Mouse (Mus musculus) midbrain, postnatal 0 days (tissue): ENCODE measurements at regions not wholly inside any gene's neighbourhood (a gene's known extent, or its start where the extent isn't known, plus 50 kb on each side); places are given as distances from the start of the nearest gene placed in this dataset.

Experiments
- ATAC-seq: fragments of 200-750 bp; cut with Nextera tagmentation; 2 replicates; pipeline ENCODE4 v1.8.0; 2017; ENCODE audit warnings: moderate number of reproducible peaks, mild to moderate bottlenecking, moderate TSS enrichment, moderate library complexity; ENCODE audit not compliant: low FRiP score
- DNase-seq: peaks from one replicate; pipeline ENCODE4 v3.0.0-alpha.2; 2015; ENCODE audit warnings: low spot score
- H3K27ac ChIP-seq: fragments of 300-500 bp; sonication (generic); 2 replicates; pipeline ENCODE4 v1.5.1; 2014; ENCODE audit warnings: low read depth, mild to moderate bottlenecking, low read length, mixed read lengths
- H3K27me3 ChIP-seq: fragments of 300-500 bp; sonication (generic); 2 replicates; pipeline ENCODE4 v1.6.1; 2014; ENCODE audit warnings: low read length, control low read depth, mixed read lengths; ENCODE audit not compliant: insufficient read depth
- H3K36me3 ChIP-seq: fragments of 300-500 bp; sonication (generic); 2 replicates; pipeline ENCODE4 v1.6.1; 2014; ENCODE audit warnings: low read length, control low read depth, mixed read lengths; ENCODE audit not compliant: insufficient read depth
- H3K4me1 ChIP-seq: fragments of 300-500 bp; sonication (generic); 2 replicates; pipeline ENCODE4 v1.6.1; 2014; ENCODE audit warnings: mild to moderate bottlenecking, control low read depth, antibody characterized with exemption, low read length, mixed read lengths; ENCODE audit not compliant: insufficient read depth
- H3K4me2 ChIP-seq: fragments of 300-500 bp; sonication (generic); 2 replicates; pipeline ENCODE4 v1.6.1; 2014; ENCODE audit warnings: low read depth, mild to moderate bottlenecking, low read length, mixed read lengths; ENCODE audit not compliant: poor library complexity, severe bottlenecking
- H3K4me3 ChIP-seq: fragments of 300-500 bp; sonication (generic); 2 replicates; pipeline ENCODE4 v1.5.1; 2014; ENCODE audit warnings: low read depth, mild to moderate bottlenecking, low read length, moderate library complexity
- H3K9ac ChIP-seq: fragments of 300-500 bp; sonication (generic); replicated peaks from 2 replicates; pipeline ENCODE4 v1.6.1; 2014; ENCODE audit warnings: mild to moderate bottlenecking, low read length, moderate library complexity, mixed read lengths; ENCODE audit not compliant: poor library complexity, severe bottlenecking
- H3K9me3 ChIP-seq: fragments of 300-500 bp; sonication (generic); 2 replicates; pipeline ENCODE4 v1.6.1; 2016; ENCODE audit warnings: low read length, control low read depth
- CTCF ChIP-seq: IDR thresholded peaks from 2 replicates; pipeline ENCODE4 v1.5.1; 2016; ENCODE audit warnings: antibody characterized with exemption, mild to moderate bottlenecking
- WGBS: fragments of 180-500 bp; shearing (Covaris S2); extraction: QIAGEN DNeasy Blood & Tissue Kit; methylation state at CpG from one replicate; pipeline ENCODE4 v1.1.7; 2014; 5-methylcytosine and 5-hydroxymethylcytosine counted together

- H3K4me3 ChIP-seq, result no peak overlapping the region
- H3K27ac ChIP-seq, result no peak overlapping the region
- H3K36me3 ChIP-seq, result no peaks in the 10 kb centered on the region
- TF ChIP-seq CTCF, result no peak
- no peaks in the 10 kb centered on the region for H3K27me3 ChIP-seq
- no peak for ATAC-seq
- no peak for DNase-seq
- H3K9me3 ChIP-seq, result no peaks in the 10 kb centered on the region
- H3K4me1 ChIP-seq, result no peaks in the 10 kb centered on the region
- no peak overlapping the region for H3K4me2 ChIP-seq
- H3K9ac ChIP-seq, result no peak overlapping the region
- 90% methylated on average over 7 of the region's 7 CpGs for WGBS
These were observed 164.6 kb downstream of the Tshz3 start for GRCm38 (mm10) chr7:36862481-36862880.

DNA sequence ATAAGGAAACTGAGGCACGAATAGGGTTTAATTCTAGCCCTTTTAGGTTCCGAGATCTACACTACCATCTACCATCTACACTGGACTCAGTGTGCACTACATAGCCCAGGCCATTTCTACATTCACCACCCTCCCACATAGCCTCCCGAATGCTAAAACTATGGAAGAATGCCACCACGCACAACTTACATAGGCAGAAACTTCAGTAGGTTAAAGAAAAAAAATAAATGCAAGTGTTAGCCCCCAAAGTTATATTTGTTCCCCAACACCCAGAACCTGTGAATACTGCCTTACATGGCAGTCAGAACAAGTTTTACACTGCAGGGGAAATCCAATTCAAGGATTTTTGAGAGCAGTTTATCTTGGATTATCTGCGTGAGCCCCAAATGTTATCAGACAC, 165.8 kb downstream of the Tshz3 start:
- Histone ChIP-seq H3K4me2 (no peak overlapping the region), H3K27me3 (no peaks in the 10 kb centered on the region), H3K9ac (no peak overlapping the region), H3K4me3 (no peak overlapping the region), H3K9me3 (no peaks in the 10 kb centered on the region), H3K27ac (no peak overlapping the region), H3K36me3 (no peaks in the 10 kb centered on the region), H3K4me1 (no peaks in the 10 kb centered on the region)
- WGBS, result 91% methylated on average over 5 of the region's 5 CpGs
- ATAC-seq, result no peak
- no peak for DNase-seq
- no peak for TF ChIP-seq CTCF

- Histone ChIP-seq H3K27me3 (no peaks in the 10 kb centered on the region), H3K27ac (no peak overlapping the region), H3K4me1 (no peaks in the 10 kb centered on the region), H3K4me2 (no peak overlapping the region), H3K4me3 (no peak overlapping the region), H3K9me3 (no peaks in the 10 kb centered on the region), H3K36me3 (no peaks in the 10 kb centered on the region), H3K9ac (no peak overlapping the region)
- no peak for TF ChIP-seq CTCF
- 79% methylated on average over 4 of the region's 4 CpGs for WGBS
- no peak for ATAC-seq
- DNase-seq, result no peak
These were observed 166.8 kb downstream of the Tshz3 start for GRCm38 (mm10) chr7:36864675-36865074.

DNA sequence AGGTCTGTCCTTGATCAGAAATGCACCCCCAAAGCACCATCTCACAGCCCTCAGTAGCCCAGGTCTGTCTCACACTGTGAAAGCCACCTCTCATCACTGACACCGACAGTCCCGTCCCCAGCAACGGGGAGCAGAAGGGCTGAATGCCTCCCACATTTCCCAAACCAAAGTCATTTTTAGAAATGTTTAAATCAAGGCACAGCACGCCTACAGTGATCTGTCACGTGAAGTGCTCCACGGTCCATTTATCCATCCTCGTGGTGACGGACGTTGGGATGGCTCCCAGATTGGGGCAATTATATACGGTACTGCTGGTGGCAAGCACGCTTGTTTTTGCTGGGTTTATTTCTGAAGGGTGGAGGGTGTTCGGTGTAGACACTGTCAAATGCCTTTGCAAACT, 168.7 kb downstream of the Tshz3 start:
- ATAC-seq (no peak), DNase-seq (no peak)
- Histone ChIP-seq H3K9me3 (no peaks in the 10 kb centered on the region), H3K4me2 (no peak overlapping the region), H3K4me1 (no peaks in the 10 kb centered on the region), H3K4me3 (no peak overlapping the region), H3K36me3 (no peaks in the 10 kb centered on the region), H3K27me3 (no peaks in the 10 kb centered on the region), H3K9ac (no peak overlapping the region), H3K27ac (no peak overlapping the region)
- TF ChIP-seq CTCF, result no peak
- WGBS, result 79% methylated on average over 12 of the region's 12 CpGs

DNA sequence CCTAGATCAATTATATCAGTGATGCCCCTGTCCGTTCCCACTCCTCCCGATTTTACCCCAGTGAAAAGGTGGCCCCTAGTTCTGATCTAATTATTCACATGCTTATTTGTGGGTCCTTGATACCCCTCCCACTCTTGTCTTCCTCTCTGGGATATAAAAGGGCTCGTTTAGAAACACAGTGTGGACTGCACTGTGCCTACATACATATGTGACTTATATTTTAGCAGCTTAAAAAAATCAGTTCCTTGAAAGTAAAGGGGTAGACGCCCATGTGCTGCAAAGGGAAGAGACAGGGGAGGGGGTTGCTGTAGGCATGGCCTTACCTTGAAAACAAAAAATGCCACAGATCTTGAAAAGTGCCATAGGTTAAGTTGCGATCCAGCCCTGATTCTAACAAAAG, 176.1 kb downstream of the Tshz3 start:
- 84% methylated on average over 5 of the region's 5 CpGs for WGBS
- H3K9ac ChIP-seq, result no peak overlapping the region
- TF ChIP-seq CTCF, result no peak
- no peaks in the 10 kb centered on the region for H3K36me3 ChIP-seq
- ATAC-seq (no peak), DNase-seq (no peak)
- H3K4me1 ChIP-seq, result no peaks in the 10 kb centered on the region
- H3K27me3 ChIP-seq, result no peaks in the 10 kb centered on the region
- H3K9me3 ChIP-seq, result no peaks in the 10 kb centered on the region
- no peak overlapping the region for H3K27ac ChIP-seq
- no peak overlapping the region for H3K4me3 ChIP-seq
- H3K4me2 ChIP-seq, result no peak overlapping the region

GRCm38 (mm10) chr7:36877686-36878085, 179.8 kb downstream of the Tshz3 start:
- no peak for ATAC-seq
- no peak for TF ChIP-seq CTCF
- no peak overlapping the region for H3K4me3 ChIP-seq
- H3K9me3 ChIP-seq, result no peaks in the 10 kb centered on the region
- 40% methylated on average over 7 of the region's 7 CpGs for WGBS
- H3K9ac ChIP-seq, result no peak overlapping the region
- H3K4me1 ChIP-seq, result no peaks in the 10 kb centered on the region
- no peak overlapping the region for H3K27ac ChIP-seq
- H3K4me2 ChIP-seq, result no peak overlapping the region
- no peaks in the 10 kb centered on the region for H3K36me3 ChIP-seq
- DNase-seq, result no peak
- H3K27me3 ChIP-seq, result no peaks in the 10 kb centered on the region
